Comparison of ENCODE assay signal across 12 mouse cellular contexts in genomic region chr11:114229763-114230162, GRCm38 (mm10).
DNase-seq lines count a peak whose midpoint lies in the region.
"Had no signal": no experiment of that assay in that cellular context is flagged by ENCODE, and none has a peak within 500 bp of the region (broad histone marks: within the 10 kb centered on the region; RNA-seq: fewer than 3 reads in every experiment).

No protein-coding gene starts in this region.

- peaks cover 13% of the 10 kb centered on the region; the same call in 1 of the 2 replicates for H3K4me1 ChIP-seq in heart, embryonic 10.5 days

- no peaks in the 10 kb centered on the region; the same call in 1 of the 2 replicates for H3K27me3 ChIP-seq in heart, embryonic 10.5 days (ENCODE audit: insufficient read depth, poor library complexity, severe bottlenecking)

- WGBS in heart, embryonic 10.5 days: 66% methylated on average over 8 of the region's 8 CpGs

- intact Hi-C loops in heart, postnatal 10 days (cut with DNase I): no loop called here

- no peak overlapping the region for H3K27ac ChIP-seq in heart, embryonic 10.5 days
- H3K27ac ChIP-seq: hindbrain, embryonic 15.5 days; left cerebral cortex, adult 2 months; midbrain, embryonic 12.5 days had no signal

- no peaks in the 10 kb centered on the region for H3K36me3 ChIP-seq in heart, embryonic 10.5 days
- H3K36me3 ChIP-seq: hindbrain, embryonic 15.5 days; midbrain, embryonic 12.5 days had no signal

- DNase-seq in heart, adult 11 months: peak; percentile 97
- no peak for DNase-seq in heart, embryonic 10.5 days (ENCODE audit: low spot score)
- peak; percentile 70 to 76 for DNase-seq in heart, postnatal 10 days
- DNase-seq in kidney, postnatal 36 days: peak; percentile 12 to 30
- peak; percentile 50 to 78 for DNase-seq in lung, postnatal 4 days
- no peak for DNase-seq in ovary, postnatal 10 days (ENCODE audit: low spot score)
- no peak for DNase-seq in adrenal gland, adult (ENCODE audit: inconsistent age in 2 of 2, low spot score in 1 of 2)
- no peak for DNase-seq in spleen, adult 18-20 months
- DNase-seq: forebrain, postnatal 0 days had no signal

- no peak overlapping the region for H3K4me3 ChIP-seq in heart, embryonic 10.5 days
- H3K4me3 ChIP-seq: hindbrain, embryonic 15.5 days; left cerebral cortex, adult 2 months; midbrain, embryonic 12.5 days had no signal

- no peaks in the 10 kb centered on the region for H3K9me3 ChIP-seq in heart, embryonic 10.5 days
- H3K9me3 ChIP-seq: hindbrain, embryonic 15.5 days; midbrain, embryonic 12.5 days had no signal

Comparison
In these comparisons a context has a peak if more than half of its experiments do, and no peak if none do; other contexts are left out.
1. DNase-seq: peak in heart, adult 11 months (single experiment), heart, postnatal 10 days (2 of 2), kidney, postnatal 36 days (2 of 2) and lung, postnatal 4 days (2 of 2); none in heart, embryonic 10.5 days (single experiment), ovary, postnatal 10 days (single experiment), adrenal gland, adult (0 of 2) and spleen, adult 18-20 months (0 of 2).